In the genomic region with DNA sequence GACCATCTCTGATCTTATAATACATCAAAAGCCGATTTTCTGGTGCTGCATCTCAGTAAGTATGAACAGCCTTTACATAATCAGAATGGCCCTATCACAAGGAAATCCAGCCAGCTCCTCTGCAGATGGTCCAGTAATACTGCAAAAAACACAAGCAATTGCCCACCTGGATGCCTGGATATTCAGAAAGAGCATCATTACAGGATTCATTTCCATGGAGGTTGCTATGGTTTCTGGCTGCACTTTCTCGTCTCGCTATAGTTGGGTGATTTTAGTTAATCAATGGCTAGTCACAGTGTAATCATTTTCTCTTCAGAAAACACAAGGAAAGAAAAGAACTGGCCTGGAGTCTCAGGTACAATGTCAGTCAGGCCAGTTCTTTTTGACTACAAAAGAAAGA, we compare ENCODE assay signal across 21 mouse cellular contexts.
A peak's percentile ranks its signal among the peaks of the same experiment; 100 is the strongest.
DNase-seq lines count a peak whose midpoint lies in the region; ATAC-seq lines count a peak whose summit lies in the region.
"Had no signal": no experiment of that assay in that cellular context is flagged by ENCODE, and none has a peak within 500 bp of the region (broad histone marks: within the 10 kb centered on the region; RNA-seq: fewer than 3 reads in every experiment).

No protein-coding gene starts in this region.

- H3K4me1 ChIP-seq in kidney, embryonic 14.5 days (ENCODE audit: control insufficient read depth, insufficient read depth, low read length): no peaks in the 10 kb centered on the region
- no peaks in the 10 kb centered on the region for H3K4me1 ChIP-seq in forebrain, embryonic 14.5 days (ENCODE audit: control insufficient read depth, insufficient read depth, low read length)
- no peaks in the 10 kb centered on the region for H3K4me1 ChIP-seq in hindbrain, embryonic 12.5 days
- H3K4me1 ChIP-seq: heart, embryonic 15.5 days; limb, embryonic 10.5 days; liver, embryonic 12.5 days; midbrain, embryonic 12.5 days had no signal

- H3K27ac ChIP-seq in kidney, embryonic 14.5 days (ENCODE audit: low read depth, low read length): no peak overlapping the region
- H3K27ac ChIP-seq in forebrain, embryonic 14.5 days (ENCODE audit: low read depth, low read length): 0 out of 2 replicates have a peak overlapping the region, but pooled peaks have one; percentile 10
- peak overlapping the region; percentile 48 for H3K27ac ChIP-seq in hindbrain, embryonic 12.5 days
- H3K27ac ChIP-seq: gastrocnemius, adult 2 months; heart, adult 2 months; heart, embryonic 15.5 days; limb, embryonic 10.5 days; liver, embryonic 12.5 days; midbrain, embryonic 12.5 days had no signal

- no peak overlapping the region for H3K4me3 ChIP-seq in kidney, embryonic 14.5 days (ENCODE audit: low read length)
- H3K4me3 ChIP-seq in forebrain, embryonic 14.5 days (ENCODE audit: low read depth, low read length): no peak overlapping the region
- H3K4me3 ChIP-seq in hindbrain, embryonic 12.5 days: no peak overlapping the region
- H3K4me3 ChIP-seq: gastrocnemius, adult 2 months; heart, adult 2 months; heart, embryonic 15.5 days; limb, embryonic 10.5 days; liver, embryonic 12.5 days; midbrain, embryonic 12.5 days had no signal

- no peak overlapping the region for H3K9ac ChIP-seq in kidney, embryonic 14.5 days (ENCODE audit: low read depth, low read length)
- no peak overlapping the region for H3K9ac ChIP-seq in forebrain, embryonic 14.5 days (ENCODE audit: low read length)
- no peak overlapping the region for H3K9ac ChIP-seq in hindbrain, embryonic 12.5 days
- H3K9ac ChIP-seq: heart, embryonic 15.5 days; liver, embryonic 12.5 days; lung, embryonic 14.5 days; midbrain, embryonic 12.5 days had no signal

- 59% methylated on average over 3 of the region's 3 CpGs for WGBS in kidney, embryonic 14.5 days
- 43% methylated on average over 3 of the region's 3 CpGs for WGBS in forebrain, embryonic 14.5 days
- 50% methylated on average over 3 of the region's 3 CpGs for WGBS in hindbrain, embryonic 12.5 days

- H3K27me3 ChIP-seq in kidney, embryonic 14.5 days (ENCODE audit: control insufficient read depth, insufficient read depth, low read length): no peaks in the 10 kb centered on the region
- no peaks in the 10 kb centered on the region for H3K27me3 ChIP-seq in forebrain, embryonic 14.5 days (replicated peaks; ENCODE audit: control insufficient read depth, insufficient read depth, low read length)
- no peaks in the 10 kb centered on the region for H3K27me3 ChIP-seq in hindbrain, embryonic 12.5 days
- H3K27me3 ChIP-seq: heart, embryonic 15.5 days; liver, embryonic 12.5 days; midbrain, embryonic 12.5 days; Patski had no signal

- no peak for DNase-seq in kidney, postnatal 14 days
- peak; percentile 47 for DNase-seq in forebrain, embryonic 14.5 days (ENCODE audit: low spot score)
- peak; percentile 5 to 35 for DNase-seq in kidney, postnatal 36 days
- DNase-seq in urinary bladder, postnatal 10 days (ENCODE audit: low spot score): no peak
- no peak for DNase-seq in left cerebral cortex, postnatal 10 days (ENCODE audit: extremely low spot score in 1 of 2, low spot score in 2 of 2)
- DNase-seq: adrenal gland, postnatal 25 days; cerebellum, adult 9-10 months; gastrocnemius, adult 2 months; heart, adult 2 months; lung, embryonic 14.5 days; lung, postnatal 4 days; spleen, adult 18-20 months; thymus, adult 18-20 months had no signal

- intact Hi-C loops in left cerebral cortex, postnatal 10 days (cut with DNase I): no loop called here

- ATAC-seq in kidney, embryonic 14.5 days (ENCODE audit: low FRiP score, low TSS enrichment): peak; percentile 77; the same call in 1 of the 2 replicates
- no peak for ATAC-seq in forebrain, embryonic 14.5 days
- ATAC-seq in hindbrain, embryonic 12.5 days (ENCODE audit: low FRiP score): peak; percentile 54; the same call in 1 of the 2 replicates
- ATAC-seq: activated CD4-positive, CD25-positive, alpha-beta regulatory T cell, adult 4 months; liver, embryonic 12.5 days; Patski had no signal

- no peak overlapping the region for H3K4me2 ChIP-seq in kidney, embryonic 14.5 days (replicated peaks; ENCODE audit: low read depth, low read length)
- H3K4me2 ChIP-seq in forebrain, embryonic 14.5 days (ENCODE audit: low read length): no peak overlapping the region
- no peak overlapping the region for H3K4me2 ChIP-seq in hindbrain, embryonic 12.5 days (replicated peaks)
- H3K4me2 ChIP-seq: heart, embryonic 15.5 days; liver, embryonic 12.5 days; lung, embryonic 14.5 days; midbrain, embryonic 12.5 days had no signal

- no peaks in the 10 kb centered on the region for H3K36me3 ChIP-seq in kidney, embryonic 14.5 days (ENCODE audit: control insufficient read depth, insufficient read depth, low read length)
- H3K36me3 ChIP-seq in forebrain, embryonic 14.5 days (ENCODE audit: control insufficient read depth, insufficient read depth, low read length): no peaks in the 10 kb centered on the region
- no peaks in the 10 kb centered on the region for H3K36me3 ChIP-seq in hindbrain, embryonic 12.5 days
- H3K36me3 ChIP-seq: heart, embryonic 15.5 days; limb, embryonic 10.5 days; liver, embryonic 12.5 days; midbrain, embryonic 12.5 days had no signal

- H3K9me3 ChIP-seq in kidney, embryonic 14.5 days (ENCODE audit: control insufficient read depth, low read length): no peaks in the 10 kb centered on the region
- no peaks in the 10 kb centered on the region; the same call in 1 of the 2 replicates for H3K9me3 ChIP-seq in forebrain, embryonic 14.5 days (replicated peaks; ENCODE audit: control insufficient read depth, low read length)
- H3K9me3 ChIP-seq in hindbrain, embryonic 12.5 days (replicated peaks): no peaks in the 10 kb centered on the region
- H3K9me3 ChIP-seq: heart, embryonic 15.5 days; limb, embryonic 10.5 days; liver, embryonic 12.5 days; midbrain, embryonic 12.5 days had no signal

Comparison
In these comparisons a context has a peak if more than half of its experiments do, and no peak if none do; other contexts are left out.
1. DNase-seq: peak in forebrain, embryonic 14.5 days (single experiment) and kidney, postnatal 36 days (2 of 2); none in kidney, postnatal 14 days (single experiment), urinary bladder, postnatal 10 days (single experiment) and left cerebral cortex, postnatal 10 days (0 of 2).